Mouse (Mus musculus) ES-Bruce4 (cell line): ENCODE data around the gene D430042O09Rik. TPM values are rescaled to one million over a fixed set of nuclear protein-coding genes. Genes with fewer than 3 reads are reported as not detected.

ENCODE experiments used
- H3K27ac ChIP-seq: 2 replicates; pipeline ENCODE4 v1.5.1; 2012; ENCODE audit warnings: low read length, inconsistent platforms; ENCODE audit not compliant: insufficient read depth
- H3K27me3 ChIP-seq: 2 replicates; pipeline ENCODE4 v1.6.1; 2012; ENCODE audit warnings: mild to moderate bottlenecking, low read length, inconsistent platforms; ENCODE audit not compliant: control insufficient read depth, poor library complexity, insufficient read depth, severe bottlenecking
- H3K36me3 ChIP-seq: 2 replicates; pipeline ENCODE4 v1.6.1; 2012; ENCODE audit warnings: inconsistent platforms, mild to moderate bottlenecking, low read length, moderate library complexity; ENCODE audit not compliant: control insufficient read depth, poor library complexity, insufficient read depth, severe bottlenecking
- H3K4me1 ChIP-seq: one replicate; pipeline ENCODE4 v1.8.1; 2011; ENCODE audit warnings: low read length; ENCODE audit not compliant: control insufficient read depth, insufficient read depth
- H3K4me3 ChIP-seq: 2 replicates; pipeline ENCODE4 v1.5.1; 2011; ENCODE audit warnings: low read depth, mild to moderate bottlenecking, low read length
- H3K9ac ChIP-seq: 2 replicates; pipeline ENCODE4 v1.6.1; 2012; ENCODE audit warnings: low read depth, mild to moderate bottlenecking, inconsistent platforms; ENCODE audit not compliant: poor library complexity, severe bottlenecking
- H3K9me3 ChIP-seq: replicated peaks from 2 replicates; pipeline ENCODE4 v1.6.1; 2012; ENCODE audit warnings: mild to moderate bottlenecking, low read length, inconsistent platforms; ENCODE audit not compliant: control insufficient read depth, poor library complexity, insufficient read depth, severe bottlenecking
- CTCF ChIP-seq: IDR thresholded peaks from one replicate; pipeline ENCODE4 v1.8.1; 2011; ENCODE audit warnings: low read depth, low read length
- EP300 ChIP-seq: IDR thresholded peaks from 2 replicates; pipeline ENCODE4 v1.6.1; 2011; ENCODE audit warnings: low read depth, low read length; ENCODE audit not compliant: insufficient read depth
- POLR2A ChIP-seq: IDR thresholded peaks from one replicate; pipeline ENCODE4 v1.8.1; 2011; ENCODE audit warnings: low read length; ENCODE audit not compliant: insufficient read depth
- polyA plus RNA-seq: library from polyadenylated mRNA; stranded (reverse); fragments of >200 nt; gene quantifications from 2 replicates; pipeline ENCODE4 v1.2.4, GENCODE M21; 2011; ENCODE audit warnings: low read depth; ENCODE audit not compliant: missing spikeins, insufficient read depth, insufficient read length

Gene D430042O09Rik
- polyA plus RNA-seq, 1 experiment, result 17.6 TPM

GRCm38 (mm10) chr7:125756806-125757205 is 49.1 kb downstream of the D430042O09Rik start:
- no peak overlapping the region for H3K27ac ChIP-seq
- no peaks in the 10 kb centered on the region for H3K27me3 ChIP-seq
- TF ChIP-seq POLR2A, result no peak
- TF ChIP-seq CTCF, result no peak
- TF ChIP-seq EP300, result no peak
- H3K9ac ChIP-seq, result no peak overlapping the region
- no peaks in the 10 kb centered on the region for H3K4me1 ChIP-seq
- no peak overlapping the region for H3K4me3 ChIP-seq
- H3K36me3 ChIP-seq, result no peaks in the 10 kb centered on the region
- H3K9me3 ChIP-seq, result no peaks in the 10 kb centered on the region

GRCm38 (mm10) chr7:125757896-125758623 is 50.4 kb downstream of the D430042O09Rik start:
- Histone ChIP-seq H3K4me3 (no peak overlapping the region), H3K27me3 (no peaks in the 10 kb centered on the region), H3K4me1 (no peaks in the 10 kb centered on the region), H3K9me3 (no peaks in the 10 kb centered on the region), H3K36me3 (no peaks in the 10 kb centered on the region), H3K9ac (no peak overlapping the region), H3K27ac (no peak overlapping the region)
- TF ChIP-seq EP300, result no peak
- no peak for TF ChIP-seq CTCF
- TF ChIP-seq POLR2A, result no peak

DNA sequence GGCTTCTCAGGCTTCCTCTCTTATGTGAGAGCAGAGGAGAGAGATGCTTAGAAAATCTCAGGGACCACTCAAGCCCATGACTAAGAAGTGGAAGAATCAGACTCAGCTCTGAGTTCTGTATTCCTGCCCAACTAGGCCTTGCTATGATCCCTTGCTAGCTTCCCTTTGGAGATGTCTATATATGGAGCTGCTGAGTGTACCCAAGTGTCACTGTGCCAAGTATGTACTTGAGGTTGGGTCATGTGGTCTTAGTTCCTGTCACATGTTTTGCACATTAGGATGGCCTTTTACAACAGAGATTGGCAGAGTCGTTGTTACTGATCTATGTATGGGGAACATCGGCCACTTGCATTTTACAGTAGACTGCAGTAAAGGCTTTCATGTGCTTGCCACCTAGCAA is 54.6 kb downstream of the D430042O09Rik start:
- no peak for TF ChIP-seq POLR2A
- no peak for TF ChIP-seq CTCF
- no peak for TF ChIP-seq EP300
- Histone ChIP-seq H3K36me3 (no peaks in the 10 kb centered on the region), H3K4me1 (no peaks in the 10 kb centered on the region), H3K27ac (no peak overlapping the region), H3K9me3 (no peaks in the 10 kb centered on the region), H3K9ac (no peak overlapping the region), H3K4me3 (no peak overlapping the region), H3K27me3 (no peaks in the 10 kb centered on the region)

- Histone ChIP-seq H3K9ac (no peak overlapping the region), H3K4me3 (no peak overlapping the region), H3K36me3 (no peaks in the 10 kb centered on the region), H3K9me3 (no peaks in the 10 kb centered on the region), H3K27ac (no peak overlapping the region), H3K27me3 (no peaks in the 10 kb centered on the region), H3K4me1 (no peaks in the 10 kb centered on the region)
- TF ChIP-seq EP300 (no peak), CTCF (no peak), POLR2A (no peak)
These were observed 55.5 kb downstream of the D430042O09Rik start for GRCm38 (mm10) chr7:125762883-125763830.

- no peak overlapping the region for H3K9ac ChIP-seq
- H3K27ac ChIP-seq, result no peak overlapping the region
- H3K4me1 ChIP-seq, result no peaks in the 10 kb centered on the region
- TF ChIP-seq EP300 (no peak), CTCF (no peak), POLR2A (no peak)
- H3K36me3 ChIP-seq, result no peaks in the 10 kb centered on the region
- H3K4me3 ChIP-seq, result no peak overlapping the region
- no peaks in the 10 kb centered on the region for H3K9me3 ChIP-seq
- H3K27me3 ChIP-seq, result no peaks in the 10 kb centered on the region
These were observed 56.7 kb downstream of the D430042O09Rik start for GRCm38 (mm10) chr7:125764373-125764772.
